Mouse (Mus musculus): ENCODE data around the gene Ptprc. TPM values are rescaled to one million over a fixed set of nuclear protein-coding genes. Genes with fewer than 3 reads are reported as not detected.

Gene Ptprc
- 0.74 and 0.88 TPM in 2 replicates for polyA plus RNA-seq (2014; fragmentation: Nextera tagmentation; extraction: Ambion mirVana)

DNA sequence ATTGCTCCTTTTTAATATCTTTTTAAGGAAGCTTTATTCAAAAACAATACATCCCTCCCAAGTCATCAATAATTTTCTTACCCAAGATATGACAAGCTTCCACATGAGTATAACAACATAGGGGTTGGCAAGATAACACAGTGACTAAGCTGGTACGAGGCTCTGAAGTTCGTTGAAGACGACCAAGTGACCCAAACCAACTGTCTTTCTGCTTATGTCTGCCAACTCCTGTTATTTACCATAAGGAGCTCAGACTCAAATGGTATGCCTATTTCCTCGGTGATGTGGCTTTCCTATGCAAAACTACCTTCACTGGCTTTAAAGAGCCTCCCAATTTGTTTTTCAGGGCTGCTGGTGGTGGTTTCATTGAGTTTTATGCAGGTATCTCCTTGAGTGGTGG is at the start of gene Ptprc:
Ptprc (minus strand) TSS at position 215 of the 400 bp plus-strand sequence.
- no peak within 1 kb of the TSS for H3K27ac ChIP-seq (ENCODE audit: low read depth, low read length)
- H3K9me3 ChIP-seq (replicated peaks; ENCODE audit: control insufficient read depth, low read length) = no peaks in the 10 kb centered on the region
- DNase-seq (ENCODE audit: low spot score) (no peak), ATAC-seq (no peak)
- H3K4me1 ChIP-seq (ENCODE audit: control insufficient read depth, insufficient read depth, low read length) = no peaks in the 10 kb centered on the region
- no peak within 1 kb of the TSS for H3K9ac ChIP-seq (ENCODE audit: low read length)
- 86% methylated on average over 4 of the region's 4 CpGs for WGBS
- H3K27me3 ChIP-seq (replicated peaks; ENCODE audit: control insufficient read depth, insufficient read depth, low read length) = no peaks in the 10 kb centered on the region
- H3K36me3 ChIP-seq (ENCODE audit: control insufficient read depth, insufficient read depth, low read length) = no peaks in the 10 kb centered on the region
- H3K4me2 ChIP-seq (ENCODE audit: low read length) = no peak within 1 kb of the TSS
- no peak within 1 kb of the TSS for H3K4me3 ChIP-seq (ENCODE audit: low read depth, low read length)

DNA sequence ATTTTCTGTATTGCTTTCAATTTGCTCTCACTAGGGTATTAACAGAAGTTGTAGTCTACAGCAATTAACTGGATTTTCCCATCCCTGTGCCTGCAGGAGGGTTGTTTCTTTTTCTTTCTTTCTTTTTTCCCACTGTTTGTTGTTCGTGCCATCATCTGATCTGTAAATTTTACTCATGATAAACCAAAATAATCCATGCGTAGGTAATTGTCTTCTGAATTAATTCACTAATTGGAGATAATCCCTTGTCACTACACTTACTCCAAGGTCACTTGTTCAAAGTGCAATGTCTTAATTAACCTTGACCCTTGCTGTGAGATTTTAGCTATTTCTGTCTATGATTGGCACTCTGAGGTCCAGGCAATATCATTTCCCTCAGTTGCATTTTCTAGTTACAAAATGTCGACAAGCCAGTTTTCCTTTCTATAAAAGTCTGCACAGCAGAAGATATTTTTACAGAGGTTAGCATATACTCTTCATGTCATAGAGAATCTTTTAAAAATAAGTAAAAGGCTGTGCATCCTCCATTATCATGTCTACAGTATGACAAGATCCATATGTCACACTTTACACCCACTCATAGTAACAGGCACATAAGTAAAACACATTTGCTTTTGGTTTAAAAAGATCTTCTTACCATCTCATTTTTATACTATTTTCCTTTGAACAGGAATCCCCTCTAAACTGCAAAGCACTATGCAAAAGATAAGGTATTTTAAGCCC is 39.4 kb upstream of the Ptprc start:
- no peaks in the 10 kb centered on the region for H3K27me3 ChIP-seq (replicated peaks; ENCODE audit: control insufficient read depth, insufficient read depth, low read length)
- H3K9ac ChIP-seq (ENCODE audit: low read length) = no peak overlapping the region
- WGBS = 22% methylated on average over 3 of the region's 3 CpGs
- no peaks in the 10 kb centered on the region for H3K36me3 ChIP-seq (ENCODE audit: control insufficient read depth, insufficient read depth, low read length)
- H3K9me3 ChIP-seq (replicated peaks; ENCODE audit: control insufficient read depth, low read length) = no peaks in the 10 kb centered on the region
- no peak overlapping the region for H3K4me2 ChIP-seq (ENCODE audit: low read length)
- DNase-seq (ENCODE audit: low spot score) (peak; percentile 19), ATAC-seq (no peak)
- no peaks in the 10 kb centered on the region; the same call in 1 of the 2 replicates for H3K4me1 ChIP-seq (ENCODE audit: control insufficient read depth, insufficient read depth, low read length)
- H3K4me3 ChIP-seq (ENCODE audit: low read depth, low read length) = no peak overlapping the region
- H3K27ac ChIP-seq (ENCODE audit: low read depth, low read length) = no peak overlapping the region

DNA sequence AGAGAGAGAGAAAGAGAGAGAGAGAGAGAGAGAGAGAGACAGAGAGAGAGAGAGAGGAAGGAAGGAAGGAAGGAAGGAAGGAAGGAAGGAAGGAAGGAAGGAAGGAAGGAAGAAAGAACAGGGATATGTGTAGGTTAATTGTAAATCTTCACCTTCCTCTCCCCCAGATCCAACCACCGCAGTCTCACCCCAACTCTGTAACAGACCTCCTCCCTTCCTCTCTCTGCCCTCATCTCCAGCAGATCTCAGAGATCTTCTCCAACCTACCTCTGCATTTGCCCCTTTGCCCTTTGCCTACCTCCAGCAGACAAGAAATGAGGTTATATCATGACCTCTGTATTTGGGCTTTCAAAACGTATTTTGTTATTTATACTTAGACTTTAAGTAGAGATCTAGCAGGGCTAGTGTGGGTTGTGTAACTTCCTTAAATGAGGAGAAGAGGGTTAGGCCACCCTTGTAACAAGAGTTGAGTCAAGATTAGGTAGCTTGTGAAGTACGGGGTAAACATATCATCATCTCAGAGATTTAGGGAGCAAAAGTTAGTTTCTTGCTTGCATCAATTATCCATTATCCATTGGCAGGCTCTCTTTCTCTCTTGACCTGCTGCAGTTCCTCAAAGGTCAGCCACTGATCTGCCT is 35.0 kb upstream of the Ptprc start:
- no peaks in the 10 kb centered on the region for H3K36me3 ChIP-seq (ENCODE audit: control insufficient read depth, insufficient read depth, low read length)
- no peaks in the 10 kb centered on the region for H3K27me3 ChIP-seq (replicated peaks; ENCODE audit: control insufficient read depth, insufficient read depth, low read length)
- H3K9ac ChIP-seq (ENCODE audit: low read length) = no peak overlapping the region
- H3K4me1 ChIP-seq (ENCODE audit: control insufficient read depth, insufficient read depth, low read length) = peaks cover 2% of the 10 kb centered on the region; the same call in 1 of the 2 replicates
- no peak overlapping the region for H3K27ac ChIP-seq (ENCODE audit: low read depth, low read length)
- no peak overlapping the region for H3K4me2 ChIP-seq (ENCODE audit: low read length)
- no peak overlapping the region for H3K4me3 ChIP-seq (ENCODE audit: low read depth, low read length)
- ATAC-seq = no peak
- DNase-seq (ENCODE audit: low spot score) = no peak
- no peaks in the 10 kb centered on the region for H3K9me3 ChIP-seq (replicated peaks; ENCODE audit: control insufficient read depth, low read length)
- 91% methylated on average over 3 of the region's 3 CpGs for WGBS

DNA sequence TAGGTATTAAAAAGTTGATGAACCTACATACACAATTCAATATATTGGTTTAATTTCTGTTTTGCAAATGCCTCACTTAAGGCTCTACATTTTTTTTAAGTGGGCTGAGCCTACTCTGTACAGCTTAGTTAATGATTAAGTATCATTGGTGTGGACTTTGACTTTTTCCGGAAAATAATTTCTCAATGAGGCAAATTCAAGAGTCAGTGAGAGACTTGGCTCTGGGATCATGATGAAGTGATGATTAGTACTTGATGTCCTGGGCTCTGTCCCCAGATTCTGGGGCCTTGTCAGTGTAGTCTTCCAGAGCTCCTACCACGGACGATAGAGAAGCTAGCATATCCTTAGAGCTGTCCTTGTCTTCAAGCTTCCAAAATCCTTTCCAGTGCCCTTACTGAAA is 34.2 kb upstream of the Ptprc start:
- DNase-seq (ENCODE audit: low spot score) = no peak
- Histone ChIP-seq H3K4me3 (ENCODE audit: low read depth, low read length) (no peak overlapping the region), H3K9me3 (replicated peaks; ENCODE audit: control insufficient read depth, low read length) (no peaks in the 10 kb centered on the region), H3K27me3 (replicated peaks; ENCODE audit: control insufficient read depth, insufficient read depth, low read length) (no peaks in the 10 kb centered on the region), H3K4me2 (ENCODE audit: low read length) (no peak overlapping the region), H3K27ac (ENCODE audit: low read depth, low read length) (no peak overlapping the region), H3K9ac (ENCODE audit: low read length) (no peak overlapping the region), H3K36me3 (ENCODE audit: control insufficient read depth, insufficient read depth, low read length) (no peaks in the 10 kb centered on the region), H3K4me1 (ENCODE audit: control insufficient read depth, insufficient read depth, low read length) (0 out of 2 replicates have a peak, but pooled peaks cover 2% of the 10 kb centered on the region)
- 93% methylated on average over 3 of the region's 3 CpGs for WGBS
- no peak for ATAC-seq

DNA sequence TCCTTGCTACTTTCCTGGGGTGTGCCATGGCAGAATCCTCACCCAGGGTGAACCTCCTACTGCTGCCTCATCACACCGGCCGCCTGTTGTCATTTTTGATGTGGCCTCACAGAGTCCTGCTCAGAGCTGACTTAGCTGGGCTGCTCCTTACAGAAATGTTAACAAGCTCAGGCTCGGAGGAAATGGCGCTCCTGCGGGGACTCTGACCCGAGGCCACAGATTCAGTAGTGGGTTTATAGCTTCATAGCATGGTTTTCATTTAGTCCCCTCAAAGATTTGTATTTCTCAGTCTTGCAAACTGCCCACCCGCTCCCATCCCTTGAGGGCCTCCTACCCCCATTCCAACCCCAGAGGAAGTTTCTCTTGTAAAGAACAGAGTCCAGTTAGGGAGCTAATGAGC is 30.5 kb upstream of the Ptprc start:
- whole genome bisulfite sequencing = 20% methylated on average over 7 of the region's 7 CpGs
- Histone ChIP-seq H3K36me3 (ENCODE audit: control insufficient read depth, insufficient read depth, low read length) (no peaks in the 10 kb centered on the region), H3K9me3 (replicated peaks; ENCODE audit: control insufficient read depth, low read length) (no peaks in the 10 kb centered on the region), H3K4me2 (ENCODE audit: low read length) (0 out of 2 replicates have a peak overlapping the region, but pooled peaks have one; percentile 9), H3K9ac (ENCODE audit: low read length) (no peak overlapping the region), H3K27ac (ENCODE audit: low read depth, low read length) (no peak overlapping the region), H3K27me3 (replicated peaks; ENCODE audit: control insufficient read depth, insufficient read depth, low read length) (no peaks in the 10 kb centered on the region), H3K4me1 (ENCODE audit: control insufficient read depth, insufficient read depth, low read length) (0 out of 2 replicates have a peak, but pooled peaks cover 2% of the 10 kb centered on the region), H3K4me3 (ENCODE audit: low read depth, low read length) (no peak overlapping the region)
- ATAC-seq (peak; percentile 42; the same call in 1 of the 2 replicates), DNase-seq (ENCODE audit: low spot score) (peak; percentile 32)

DNA sequence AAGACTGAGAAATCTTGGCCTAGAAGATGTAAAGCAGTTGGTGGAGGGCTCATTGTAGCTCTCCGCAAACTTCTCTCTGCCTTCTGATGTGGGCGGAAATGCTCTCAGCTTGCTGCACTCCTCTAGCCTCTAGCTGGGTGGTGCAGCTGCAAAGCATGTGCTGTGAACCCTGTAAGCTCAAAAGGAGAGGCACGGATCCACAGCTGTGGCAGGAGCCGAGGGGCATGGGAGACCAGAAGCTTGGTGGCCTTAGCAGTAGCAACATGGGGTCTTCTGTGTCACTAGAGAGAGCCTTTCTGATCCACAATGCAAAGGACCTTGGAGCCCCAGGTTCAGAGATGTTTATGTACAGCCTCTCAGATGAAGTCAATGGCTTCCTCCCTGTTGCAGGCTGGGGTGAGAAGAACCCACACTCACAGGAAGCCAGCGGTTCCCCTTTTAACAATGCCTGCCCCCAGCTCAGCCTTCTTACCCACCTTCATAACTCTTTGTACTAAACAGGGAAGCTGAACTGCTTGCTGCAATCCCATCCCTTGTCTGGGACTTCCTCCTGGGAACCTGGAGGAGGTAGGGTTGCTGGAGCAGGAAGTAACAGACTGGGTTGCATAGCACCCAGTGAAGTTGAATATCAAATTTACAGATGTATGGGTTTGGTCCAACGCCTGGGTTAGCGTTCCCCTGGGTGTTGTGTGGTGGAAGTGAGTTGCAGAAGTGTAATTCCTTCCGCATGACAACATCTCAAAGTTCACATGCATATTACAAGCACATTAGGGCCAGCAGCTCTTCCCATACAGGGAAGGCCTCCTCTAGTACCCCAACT is 16.4 kb upstream of the Ptprc start:
- Histone ChIP-seq H3K27ac (ENCODE audit: low read depth, low read length) (no peak overlapping the region), H3K4me1 (ENCODE audit: control insufficient read depth, insufficient read depth, low read length) (no peaks in the 10 kb centered on the region), H3K9me3 (replicated peaks; ENCODE audit: control insufficient read depth, low read length) (no peaks in the 10 kb centered on the region), H3K27me3 (replicated peaks; ENCODE audit: control insufficient read depth, insufficient read depth, low read length) (no peaks in the 10 kb centered on the region), H3K4me3 (ENCODE audit: low read depth, low read length) (no peak overlapping the region), H3K36me3 (ENCODE audit: control insufficient read depth, insufficient read depth, low read length) (no peaks in the 10 kb centered on the region), H3K9ac (ENCODE audit: low read length) (no peak overlapping the region), H3K4me2 (ENCODE audit: low read length) (no peak overlapping the region)
- ATAC-seq = no peak
- no peak for DNase-seq (ENCODE audit: low spot score)
- 87% methylated on average over 8 of the region's 8 CpGs for WGBS

DNA sequence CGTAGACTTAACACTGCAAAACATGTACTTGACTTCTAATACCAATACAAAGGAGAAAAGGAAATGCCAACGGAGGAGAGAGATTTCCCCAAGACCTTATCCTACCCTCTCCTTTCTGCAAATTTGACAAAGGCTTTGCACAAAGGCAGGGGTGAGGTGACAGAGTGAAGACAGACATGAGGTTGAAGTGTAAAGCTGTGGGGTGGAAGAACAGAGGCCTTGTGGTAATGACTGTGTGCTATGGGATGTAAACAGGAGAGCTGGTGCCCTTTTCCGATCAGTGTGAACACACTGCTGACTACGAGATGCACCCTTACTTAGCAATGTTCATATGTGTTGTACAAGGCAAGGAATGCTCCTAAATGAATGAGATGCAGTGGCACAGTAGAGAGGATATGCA is 12.6 kb upstream of the Ptprc start:
- H3K4me3 ChIP-seq (ENCODE audit: low read depth, low read length) = no peak overlapping the region
- H3K27me3 ChIP-seq (replicated peaks; ENCODE audit: control insufficient read depth, insufficient read depth, low read length) = no peaks in the 10 kb centered on the region
- no peak for DNase-seq (ENCODE audit: low spot score)
- no peaks in the 10 kb centered on the region for H3K4me1 ChIP-seq (ENCODE audit: control insufficient read depth, insufficient read depth, low read length)
- no peaks in the 10 kb centered on the region for H3K9me3 ChIP-seq (replicated peaks; ENCODE audit: control insufficient read depth, low read length)
- no peak overlapping the region for H3K9ac ChIP-seq (ENCODE audit: low read length)
- 83% methylated on average over 4 of the region's 4 CpGs for WGBS
- H3K27ac ChIP-seq (ENCODE audit: low read depth, low read length) = no peak overlapping the region
- H3K36me3 ChIP-seq (ENCODE audit: control insufficient read depth, insufficient read depth, low read length) = no peaks in the 10 kb centered on the region
- ATAC-seq = no peak
- no peak overlapping the region for H3K4me2 ChIP-seq (ENCODE audit: low read length)

DNA sequence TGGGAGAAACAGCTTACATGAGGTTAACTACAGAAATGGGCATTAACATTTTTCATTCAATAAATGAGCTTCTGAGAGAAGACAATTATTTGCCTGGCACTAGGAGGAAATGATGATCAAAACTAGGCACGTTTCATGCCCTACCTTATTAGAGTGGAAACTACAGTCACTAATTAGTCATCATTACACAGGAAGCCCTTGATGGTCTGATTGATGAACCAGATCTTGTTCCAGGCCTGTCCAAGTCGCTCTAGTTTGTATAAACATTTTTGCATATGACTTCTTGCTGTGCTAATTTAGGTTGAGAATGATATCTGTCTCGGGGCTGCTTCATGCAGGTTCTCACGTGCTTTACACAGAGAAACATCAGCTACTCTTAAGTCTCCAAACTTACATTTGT is 10.4 kb upstream of the Ptprc start:
- H3K27ac ChIP-seq (ENCODE audit: low read depth, low read length) = no peak overlapping the region
- no peaks in the 10 kb centered on the region for H3K4me1 ChIP-seq (ENCODE audit: control insufficient read depth, insufficient read depth, low read length)
- 50% methylated on average over 4 of the region's 4 CpGs for WGBS
- no peaks in the 10 kb centered on the region for H3K36me3 ChIP-seq (ENCODE audit: control insufficient read depth, insufficient read depth, low read length)
- H3K4me2 ChIP-seq (ENCODE audit: low read length) = no peak overlapping the region
- no peaks in the 10 kb centered on the region for H3K9me3 ChIP-seq (replicated peaks; ENCODE audit: control insufficient read depth, low read length)
- no peak for DNase-seq (ENCODE audit: low spot score)
- no peaks in the 10 kb centered on the region for H3K27me3 ChIP-seq (replicated peaks; ENCODE audit: control insufficient read depth, insufficient read depth, low read length)
- no peak for ATAC-seq
- H3K9ac ChIP-seq (ENCODE audit: low read length) = no peak overlapping the region
- H3K4me3 ChIP-seq (ENCODE audit: low read depth, low read length) = no peak overlapping the region
